Mouse (Mus musculus) bone marrow macrophage, adult 2 months (primary cell): ENCODE data around the gene Zfp93.

Experiments used
- CTCF ChIP-seq: IDR thresholded peaks from 2 replicates; pipeline ENCODE4 v1.5.1; 2012; ENCODE audit warnings: low read depth, mild to moderate bottlenecking, low read length, moderate library complexity
- POLR2A ChIP-seq: IDR thresholded peaks from 2 replicates; pipeline ENCODE4 v1.6.1; 2012; ENCODE audit warnings: mild to moderate bottlenecking, low read depth, low read length, borderline replicate concordance

GRCm38 (mm10) chr7:24286916-24287315, 16.7 kb downstream of the Zfp93 start:
- no peak for TF ChIP-seq CTCF
- no peak for TF ChIP-seq POLR2A
